Mouse (Mus musculus) embryo, embryonic 9.5 days (tissue): ENCODE data around the gene Ryr2.

Source experiments
- DNase-seq: peaks from one replicate; pipeline ENCODE4 v3.0.0-alpha.2; 2017; ENCODE audit errors: extremely low spot score

Gene Ryr2

GRCm38 (mm10) chr13:12094569-12094968 is 12.2 kb downstream of the Ryr2 start:
- DNase-seq = no peak

DNA sequence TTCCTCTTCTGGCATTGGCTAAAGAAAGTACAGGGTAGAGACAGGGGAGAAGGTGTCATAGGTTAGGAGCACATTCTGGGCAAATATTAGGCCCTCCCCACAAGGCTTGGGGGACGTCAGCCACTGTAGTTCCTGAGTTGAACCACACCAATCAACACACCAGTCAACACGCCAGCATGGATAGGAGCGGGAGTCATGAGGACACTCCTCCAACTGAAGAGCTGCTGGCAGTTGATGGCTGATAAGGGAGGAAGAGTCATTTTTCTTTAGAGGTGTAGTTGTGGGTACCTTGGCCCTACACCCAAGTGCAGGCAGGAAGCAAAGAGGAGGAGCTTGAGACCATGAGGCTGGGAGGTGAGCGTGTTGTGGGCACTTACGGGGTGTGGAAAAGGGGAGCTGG is 13.6 kb downstream of the Ryr2 start:
- no peak for DNase-seq

DNA sequence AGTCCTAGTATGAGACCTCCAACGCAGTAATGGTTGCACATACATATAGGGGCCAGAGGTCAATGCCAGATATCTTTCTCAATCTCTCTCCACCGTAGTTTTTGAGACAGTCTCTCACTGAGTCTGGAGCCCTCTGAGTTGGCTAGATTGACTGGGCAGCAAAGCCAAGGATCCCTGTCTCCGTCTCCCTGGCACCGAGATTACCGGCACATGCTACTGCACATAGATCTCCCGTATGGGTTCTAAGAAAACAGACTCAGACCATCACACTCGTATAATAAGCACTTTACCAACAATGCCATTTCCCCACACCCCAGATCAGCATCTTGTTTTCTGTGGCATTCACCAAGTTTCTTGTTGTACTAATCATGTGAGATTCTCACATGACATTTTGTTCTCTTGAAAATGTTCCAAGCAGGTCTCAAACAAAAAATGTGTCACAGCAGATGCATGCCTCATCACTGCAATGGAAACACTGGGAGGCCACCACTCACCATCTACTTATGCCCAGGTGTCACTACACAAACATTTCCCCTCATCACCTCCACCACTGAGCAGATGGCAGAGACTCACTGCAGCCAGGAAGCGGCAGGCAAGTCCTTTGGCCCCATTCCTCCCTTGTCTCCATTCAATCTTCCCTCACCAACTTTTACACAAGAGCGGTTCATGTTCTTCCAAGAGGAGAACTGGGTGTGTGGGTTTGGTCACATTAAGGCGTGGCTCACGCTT is 14.2 kb downstream of the Ryr2 start:
- no peak for DNase-seq

- DNase-seq = no peak
Measured at GRCm38 (mm10) chr13:12084112-12084475, 22.7 kb downstream of the Ryr2 start.

- DNase-seq = no peak
Measured at GRCm38 (mm10) chr13:12083443-12084111, 23.2 kb downstream of the Ryr2 start.

- DNase-seq = no peak
Measured at GRCm38 (mm10) chr13:12080590-12080989, 26.2 kb downstream of the Ryr2 start.

- DNase-seq = no peak
Measured at GRCm38 (mm10) chr13:12079536-12079935, 27.2 kb downstream of the Ryr2 start.

DNA sequence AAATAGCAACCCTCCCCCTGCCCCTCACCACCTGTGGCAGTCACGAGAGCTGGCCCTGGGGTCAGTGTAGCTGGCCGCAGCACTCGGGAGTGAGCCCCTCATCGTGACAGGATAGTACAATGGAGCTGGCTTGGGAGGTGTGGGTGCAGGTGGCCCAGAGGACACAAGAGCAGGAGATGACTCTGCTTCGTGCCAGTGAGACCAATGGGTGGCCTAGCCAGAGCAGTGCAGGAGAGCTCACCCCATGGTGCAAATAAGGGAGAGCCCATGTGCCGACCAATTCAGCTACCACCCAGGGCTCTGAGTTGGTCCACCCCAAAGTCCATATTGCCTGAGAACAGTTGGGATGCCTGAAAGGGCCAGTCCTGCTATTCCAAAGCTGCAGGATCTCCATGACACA is 31.8 kb downstream of the Ryr2 start:
- DNase-seq = no peak

DNA sequence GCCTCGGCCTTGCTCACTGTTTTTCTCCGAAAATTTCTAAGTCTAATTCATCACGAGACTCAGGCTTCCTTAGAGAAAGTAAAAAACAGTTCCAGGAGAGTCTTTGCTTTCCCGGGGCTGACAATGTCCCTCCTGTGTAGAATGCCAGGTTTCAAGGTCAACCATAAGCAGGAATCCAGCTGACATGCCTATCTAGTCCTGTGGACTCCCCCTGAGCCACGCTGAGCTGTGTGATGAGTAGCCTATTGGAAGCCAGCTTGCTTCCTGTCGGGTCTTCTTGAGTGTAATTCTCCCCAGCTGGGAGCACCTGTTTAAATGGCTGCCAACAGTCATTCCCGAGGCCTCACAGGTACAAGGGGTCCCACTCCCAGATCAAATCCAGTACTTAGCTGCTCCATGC is 34.2 kb downstream of the Ryr2 start:
- no peak for DNase-seq

DNA sequence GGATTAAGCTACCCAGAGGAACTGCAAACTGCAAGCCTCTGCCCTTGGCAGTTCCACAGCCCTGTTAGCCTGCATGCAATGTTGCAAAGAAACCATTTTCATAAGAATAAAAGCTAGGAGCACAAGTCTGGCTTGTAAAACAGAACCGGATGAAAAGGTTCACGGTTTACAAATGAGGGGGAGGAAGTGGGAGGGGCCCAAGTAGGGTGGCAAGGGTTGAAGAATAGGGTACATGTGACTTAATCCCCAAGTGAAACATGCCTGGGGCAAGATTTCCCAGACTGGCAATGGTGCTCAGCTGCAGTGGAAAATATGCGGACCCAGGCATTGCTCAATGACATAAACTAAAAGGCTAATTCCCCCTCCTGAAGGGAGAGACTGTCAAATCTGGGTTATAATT is 34.6 kb downstream of the Ryr2 start:
- DNase-seq = no peak

GRCm38 (mm10) chr13:12070157-12071129 is 36.3 kb downstream of the Ryr2 start:
- DNase-seq = no peak

GRCm38 (mm10) chr13:12064576-12064975 is 42.2 kb downstream of the Ryr2 start:
- no peak for DNase-seq

- DNase-seq = no peak
Measured at GRCm38 (mm10) chr13:12063561-12063960, 43.2 kb downstream of the Ryr2 start.

- peak; percentile 12 for DNase-seq
Measured at GRCm38 (mm10) chr13:12057357-12057771, 49.4 kb downstream of the Ryr2 start.

DNA sequence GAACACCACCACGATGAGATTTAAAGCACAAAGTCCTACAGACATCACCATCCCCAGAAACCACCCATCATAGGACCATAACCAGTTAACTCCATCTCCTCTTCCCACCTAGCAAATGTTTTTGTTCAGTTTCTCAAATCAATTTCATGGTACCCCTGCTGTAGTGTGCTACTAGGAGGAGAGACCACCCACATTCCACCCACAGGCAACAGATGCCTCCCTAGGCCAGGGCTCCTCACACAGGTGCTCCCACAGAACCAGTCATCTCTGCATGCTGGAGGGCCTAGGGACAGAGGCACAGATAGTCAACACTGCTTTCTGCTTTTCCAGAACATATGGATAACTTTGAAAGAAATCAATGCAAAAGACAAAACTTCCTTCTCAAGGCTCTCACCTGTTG is 50.8 kb downstream of the Ryr2 start:
- no peak for DNase-seq

DNA sequence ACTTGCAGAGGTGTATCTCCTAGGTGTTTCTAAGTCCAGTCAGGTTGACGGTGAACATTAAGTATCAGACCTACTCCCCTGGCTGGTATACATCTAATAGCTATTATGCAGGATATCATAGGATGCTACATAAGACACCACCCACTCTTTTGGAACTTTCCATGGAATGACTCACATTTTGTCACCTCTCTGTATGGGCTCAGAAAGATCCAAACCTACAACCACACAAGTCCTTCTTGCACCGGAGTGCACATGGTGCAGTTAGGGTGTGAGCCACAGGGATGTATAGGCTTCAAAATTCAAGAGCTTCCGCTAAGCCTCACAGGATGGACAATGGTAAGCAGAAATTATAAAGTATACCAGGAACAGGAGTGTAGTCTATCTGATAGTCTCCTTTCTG is 52.8 kb downstream of the Ryr2 start:
- DNase-seq = no peak

DNA sequence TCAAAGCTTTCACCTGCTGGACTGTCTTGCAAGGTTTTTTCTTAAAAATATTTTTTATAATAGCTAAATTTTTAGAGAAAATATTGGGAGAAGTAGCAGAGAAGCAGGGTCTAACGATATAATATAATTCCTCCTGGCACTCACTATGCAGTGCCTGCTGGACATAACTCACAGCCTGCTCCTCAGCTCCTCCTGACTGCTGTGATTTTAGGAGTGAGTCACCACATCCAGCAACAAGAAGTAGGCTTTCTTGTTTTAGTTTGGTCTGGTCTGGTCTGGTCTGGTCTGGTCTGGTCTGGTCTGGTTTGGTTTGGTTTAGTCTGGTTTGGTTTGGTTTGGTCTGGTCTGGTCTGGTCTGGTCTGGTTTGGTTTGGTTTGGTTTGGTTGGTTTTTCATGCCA is 55.9 kb downstream of the Ryr2 start:
- DNase-seq = no peak

- DNase-seq = no peak
Measured at GRCm38 (mm10) chr13:12047059-12047458, 59.7 kb downstream of the Ryr2 start.

GRCm38 (mm10) chr13:12044751-12045150 is 62.0 kb downstream of the Ryr2 start:
- DNase-seq = no peak

DNA sequence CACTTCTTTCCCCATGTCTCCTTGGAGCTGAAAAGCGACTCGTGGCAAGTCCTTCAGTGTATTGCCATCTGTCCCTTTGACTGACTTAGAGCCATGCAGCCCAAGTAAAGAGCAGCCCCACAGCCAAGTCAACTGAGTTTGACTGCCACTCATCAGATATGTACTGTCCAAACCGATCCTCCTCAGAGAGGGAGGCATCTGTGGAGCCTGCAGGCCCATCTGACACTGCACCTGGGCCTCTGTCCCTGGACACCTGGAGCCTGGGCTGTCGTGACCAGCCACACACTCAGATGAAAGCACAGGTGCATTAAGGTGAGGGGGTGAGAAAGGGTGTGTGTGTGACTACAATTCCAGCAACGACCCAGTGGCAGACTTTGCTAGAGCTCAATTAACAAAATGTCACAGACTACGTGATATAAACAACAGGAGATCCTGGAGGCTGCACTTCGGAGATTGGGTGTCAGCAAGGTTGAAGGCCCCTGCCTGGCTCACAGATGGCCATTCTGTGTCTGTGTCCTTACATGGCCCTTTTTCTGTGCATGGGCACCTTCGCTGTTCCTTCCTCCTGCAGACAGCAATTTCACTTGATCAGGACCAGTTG is 63.8 kb downstream of the Ryr2 start:
- no peak for DNase-seq

- no peak for DNase-seq
Measured at GRCm38 (mm10) chr13:12039967-12040366, 66.8 kb downstream of the Ryr2 start.

- DNase-seq = no peak
Measured at GRCm38 (mm10) chr13:12038676-12039075, 68.1 kb downstream of the Ryr2 start.
